Mouse (Mus musculus): ENCODE data around the gene Nos1ap.

The Nos1ap gene

DNA sequence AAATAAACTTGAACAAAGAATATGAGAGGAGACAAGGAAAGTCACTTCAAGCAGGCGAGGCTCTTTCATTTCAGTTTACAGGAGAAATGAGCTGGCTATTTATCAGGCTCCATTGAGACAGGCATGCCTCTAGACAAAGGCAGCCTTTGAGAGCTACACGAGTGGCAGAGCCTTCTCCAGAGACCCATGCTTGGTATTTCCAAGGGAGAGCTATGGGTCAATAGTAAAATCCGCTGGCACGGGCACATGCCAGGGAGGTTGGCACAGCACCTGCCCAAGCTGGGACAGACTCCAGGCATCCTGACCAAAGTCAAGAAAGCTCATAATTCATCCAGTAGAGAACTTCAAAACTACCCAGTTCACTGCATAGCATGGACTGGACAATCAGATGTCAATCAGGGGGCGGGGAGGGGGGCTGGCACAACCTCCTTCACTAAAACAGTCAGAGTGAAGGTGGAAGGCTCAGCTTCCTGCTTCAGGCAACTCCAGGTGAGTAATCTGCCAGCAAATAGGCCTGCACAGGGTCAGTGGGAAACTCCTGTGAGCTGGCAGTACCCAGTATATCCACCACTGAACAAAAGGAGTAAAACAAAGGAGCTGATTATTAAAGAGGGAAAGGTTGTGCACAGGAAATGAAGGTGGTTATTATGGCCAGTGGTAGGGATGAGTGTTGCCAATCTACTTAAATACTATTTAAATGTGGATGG is 129.6 kb downstream of the Nos1ap start:
- DNase-seq (ENCODE audit: extremely low spot score), result no peak

DNA sequence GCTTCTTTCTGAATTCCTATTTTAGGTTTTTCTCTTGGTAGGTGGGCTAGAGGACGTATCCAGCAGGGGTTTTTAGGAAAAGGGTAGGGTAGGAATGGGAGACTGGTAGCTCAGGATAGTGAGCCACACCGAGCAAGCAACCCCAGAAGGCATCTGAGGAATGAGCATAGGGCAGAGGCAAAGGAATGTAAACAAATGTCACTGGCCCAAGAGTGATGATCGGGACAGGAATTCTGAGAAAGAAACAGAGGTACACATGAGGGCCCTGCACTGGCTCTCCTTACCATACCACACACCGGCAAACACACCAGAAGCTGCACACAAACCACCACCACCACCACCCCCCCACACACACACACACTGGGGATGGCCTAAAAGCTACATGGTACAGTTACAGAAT is 132.0 kb downstream of the Nos1ap start:
- no peak for DNase-seq (ENCODE audit: extremely low spot score)

DNA sequence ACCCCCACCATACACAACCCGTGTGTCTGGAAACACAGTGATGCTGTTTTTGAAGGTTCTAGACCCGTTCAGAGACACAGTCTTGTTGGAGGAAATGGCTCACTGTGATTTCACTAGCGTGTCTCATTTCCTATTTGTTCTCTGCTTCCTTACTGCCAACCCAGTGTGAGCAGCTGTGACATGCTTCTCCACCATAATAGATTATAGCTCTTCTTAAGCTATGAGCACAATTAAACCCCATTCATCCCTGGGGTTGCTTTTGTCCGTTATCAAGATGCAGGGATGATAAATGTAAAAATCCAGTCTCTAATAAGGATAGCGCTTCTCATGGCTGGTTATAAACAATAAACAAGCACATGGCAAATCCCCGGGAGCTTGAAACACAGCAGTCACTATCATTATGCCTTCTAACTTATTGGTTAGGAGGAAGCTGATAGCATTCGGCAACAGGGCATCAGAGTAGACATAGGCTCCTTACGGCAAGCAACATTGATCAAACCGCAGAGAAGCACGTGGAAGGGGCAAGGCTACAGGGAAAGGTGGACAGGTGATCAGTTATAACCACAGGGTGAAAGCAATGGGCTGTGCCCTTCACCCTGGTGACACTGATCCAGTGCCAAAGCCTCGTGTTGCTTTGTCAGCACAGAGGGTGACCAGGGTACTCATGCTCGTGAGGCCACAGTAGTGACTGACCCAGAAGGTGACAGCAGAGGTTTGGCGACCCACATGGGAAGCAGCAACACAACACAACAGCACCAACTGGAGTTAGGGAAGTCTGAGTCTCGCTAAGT is 133.6 kb downstream of the Nos1ap start:
- DNase-seq (ENCODE audit: extremely low spot score), result no peak

DNA sequence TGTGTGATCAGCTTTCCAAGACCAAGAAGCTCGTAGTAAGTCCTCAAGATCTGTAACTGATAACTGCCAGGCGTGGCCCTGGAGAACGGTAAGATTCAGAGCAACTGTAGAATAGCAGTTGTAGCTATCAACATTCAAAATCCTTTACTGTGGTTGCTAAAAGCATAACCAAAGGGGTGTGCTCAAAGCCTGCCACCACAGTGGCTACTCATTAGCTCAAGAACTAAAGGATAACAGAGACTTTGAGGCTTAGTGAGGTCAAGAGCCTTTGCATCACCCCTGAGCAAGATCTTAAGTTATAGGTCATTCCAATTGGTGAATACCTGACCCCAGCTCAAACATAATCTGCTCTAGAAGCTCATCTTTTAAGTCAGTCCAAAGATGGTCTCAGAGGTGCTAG is 134.3 kb downstream of the Nos1ap start:
- no peak for DNase-seq (ENCODE audit: extremely low spot score)

DNA sequence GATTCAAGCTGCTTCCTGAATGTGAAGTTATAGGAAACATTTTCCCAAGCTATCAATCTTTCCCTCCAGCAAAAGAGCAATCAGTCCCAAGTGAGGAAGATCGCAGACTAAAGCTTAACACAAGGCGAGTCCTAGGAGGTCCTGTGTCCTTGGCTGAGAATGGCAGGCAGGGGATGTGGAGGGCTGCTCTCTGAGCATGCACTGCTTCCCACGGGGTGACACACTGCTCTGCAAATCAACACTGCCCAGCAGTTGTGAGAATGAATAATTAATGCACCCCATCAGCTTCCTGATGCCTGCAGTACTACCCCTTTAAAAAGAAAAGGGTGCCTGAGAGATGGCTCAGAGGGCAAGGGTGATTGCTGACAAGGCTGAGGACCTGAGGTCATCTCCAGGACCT is 136.2 kb downstream of the Nos1ap start:
- no peak for DNase-seq (ENCODE audit: extremely low spot score)

DNA sequence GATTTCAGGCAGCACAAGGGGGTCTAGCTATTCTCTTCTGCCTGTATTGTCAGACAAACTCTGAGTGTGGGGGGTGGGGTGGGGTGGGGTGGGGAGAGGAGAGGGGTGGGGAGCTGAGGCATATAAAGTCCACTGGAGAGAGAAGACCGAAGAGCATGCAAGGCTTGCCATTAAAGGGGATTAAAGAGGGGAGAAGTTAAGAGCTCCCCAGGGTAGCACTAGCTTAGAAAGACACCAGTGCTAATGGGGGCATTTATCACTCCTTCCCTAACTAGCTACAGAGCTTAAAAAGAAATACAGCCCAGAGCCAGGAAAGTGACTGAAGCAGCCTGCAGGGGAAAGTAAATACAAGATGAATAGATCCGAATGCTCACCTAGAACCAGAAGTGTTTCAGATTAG is 141.4 kb downstream of the Nos1ap start:
- no peak for DNase-seq (ENCODE audit: extremely low spot score)

DNA sequence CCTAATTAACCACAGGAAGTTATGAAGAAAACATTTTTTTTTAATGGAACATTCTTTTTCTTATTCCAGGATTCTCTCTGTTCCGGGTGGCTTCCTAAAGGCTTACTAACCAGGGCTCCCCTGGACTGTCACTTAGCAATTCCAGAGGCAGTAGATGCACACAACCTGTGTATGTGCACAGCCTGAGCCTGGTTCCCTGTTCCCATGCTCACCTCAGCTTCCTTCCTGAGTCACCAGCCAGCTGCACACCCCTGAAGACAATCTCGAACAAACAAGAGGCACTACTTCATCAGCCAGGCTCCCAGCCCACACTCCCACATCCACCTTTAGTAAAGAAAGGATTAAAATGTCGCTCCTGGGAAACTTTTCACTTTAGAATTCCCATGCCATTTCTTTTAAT is 144.2 kb downstream of the Nos1ap start:
- no peak for DNase-seq (ENCODE audit: extremely low spot score)

DNA sequence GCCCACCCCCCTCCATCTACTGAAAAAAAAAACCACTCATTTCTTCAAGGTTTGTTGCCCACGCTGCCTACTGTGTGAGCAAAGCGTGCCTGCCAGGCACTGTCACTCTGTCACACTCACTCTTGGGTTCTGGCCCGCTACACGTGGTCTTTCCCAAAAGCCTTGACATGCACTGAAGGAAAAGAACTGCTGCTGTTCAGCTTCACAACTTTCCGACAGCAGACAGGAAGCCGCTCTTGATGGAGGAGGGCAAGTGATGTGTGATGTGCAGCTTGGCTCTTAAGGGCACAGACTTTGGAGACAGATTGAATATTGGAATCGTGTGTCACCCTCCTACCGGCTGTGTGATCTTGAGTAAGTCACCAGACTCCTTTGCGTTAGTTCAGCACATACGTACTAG is 149.3 kb downstream of the Nos1ap start:
- DNase-seq (ENCODE audit: extremely low spot score), result no peak

DNA sequence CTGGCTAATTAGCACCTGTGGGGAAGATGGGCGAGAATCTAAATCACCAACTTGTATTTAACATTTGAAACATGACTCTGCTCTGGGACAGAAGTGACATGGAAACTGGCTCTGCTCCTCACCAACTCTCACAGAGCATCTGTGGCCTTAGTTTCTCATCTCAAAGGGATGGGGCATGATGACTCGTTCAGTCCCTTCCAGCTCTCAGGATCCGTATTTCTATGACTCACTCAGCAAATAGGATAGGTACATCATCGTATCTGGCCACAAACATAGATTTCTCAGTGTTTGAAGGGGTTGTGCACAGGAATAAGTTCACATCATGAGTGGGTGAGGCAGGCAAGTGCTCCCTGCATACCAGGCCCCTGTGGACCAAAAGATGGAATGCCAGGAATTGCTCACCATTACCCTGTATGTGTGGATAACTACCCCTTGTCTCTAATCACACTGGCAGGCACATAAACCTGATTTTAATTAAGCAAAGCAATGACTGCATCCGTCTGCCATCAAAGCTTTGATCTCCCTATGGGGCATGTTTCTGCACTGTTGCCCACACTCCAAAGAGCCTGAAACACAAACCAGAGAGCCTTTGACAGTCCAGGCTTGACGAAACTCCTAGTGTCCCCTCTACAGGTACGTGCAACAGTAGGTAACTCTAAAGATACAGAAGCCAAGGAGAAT is 151.1 kb downstream of the Nos1ap start:
- no peak for DNase-seq (ENCODE audit: extremely low spot score)

DNA sequence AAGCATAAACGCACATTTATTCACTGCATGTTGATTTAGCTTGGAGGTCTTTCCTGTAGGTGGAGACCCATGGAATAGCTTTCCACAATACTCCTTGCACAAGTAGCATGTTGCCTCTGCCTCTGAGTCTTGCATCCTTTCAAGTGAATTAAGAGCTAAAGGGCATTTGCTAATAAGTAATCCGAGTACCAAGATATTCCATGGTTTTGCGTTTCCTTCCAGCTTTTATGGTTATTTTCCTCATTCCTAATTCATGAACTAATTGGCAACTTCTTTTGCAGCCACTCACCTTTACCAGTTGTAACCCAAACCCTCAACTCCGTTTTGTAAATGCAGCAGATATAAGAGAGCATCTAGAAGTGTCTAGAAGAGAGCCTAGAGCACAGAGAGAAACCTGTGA is 155.5 kb downstream of the Nos1ap start:
- no peak for DNase-seq (ENCODE audit: extremely low spot score)

DNA sequence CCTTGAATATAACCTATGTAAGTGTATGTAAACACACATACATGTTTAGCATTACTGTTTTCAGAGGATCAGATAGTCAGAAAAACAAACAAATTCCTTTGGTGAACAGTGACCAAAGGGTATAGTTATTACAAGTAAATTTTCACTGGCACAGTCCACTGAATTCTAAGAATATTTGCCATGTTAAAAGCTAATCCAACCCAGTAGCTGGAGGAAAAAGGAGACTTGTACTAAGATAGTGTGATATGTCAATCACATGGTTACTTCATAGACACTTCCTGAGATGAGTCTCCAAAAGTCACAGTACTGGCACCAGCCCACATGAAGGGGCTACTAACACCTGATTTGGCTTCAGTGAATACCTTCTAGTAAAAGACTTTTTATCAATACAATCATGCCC is 156.0 kb downstream of the Nos1ap start:
- DNase-seq (ENCODE audit: extremely low spot score), result no peak

DNA sequence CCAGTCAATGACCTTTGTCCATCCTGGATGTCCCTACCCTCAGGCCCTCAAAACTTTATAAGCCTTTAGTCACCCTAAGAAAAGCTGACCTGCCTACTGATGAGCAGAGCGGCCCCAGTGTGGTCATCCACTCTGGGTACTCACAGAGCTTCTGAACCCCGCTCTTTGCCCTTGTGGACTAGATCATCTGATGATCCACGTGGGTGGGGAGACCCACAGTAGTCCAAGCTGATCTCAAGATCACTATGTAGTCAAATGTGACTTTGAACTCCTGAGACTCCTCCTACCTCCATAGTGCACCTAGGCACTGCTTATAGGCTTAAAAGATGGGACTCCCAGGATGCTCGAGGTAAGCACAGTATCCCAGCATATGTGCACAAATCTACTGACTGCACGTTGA is 157.4 kb downstream of the Nos1ap start:
- DNase-seq (ENCODE audit: extremely low spot score), result no peak

DNA sequence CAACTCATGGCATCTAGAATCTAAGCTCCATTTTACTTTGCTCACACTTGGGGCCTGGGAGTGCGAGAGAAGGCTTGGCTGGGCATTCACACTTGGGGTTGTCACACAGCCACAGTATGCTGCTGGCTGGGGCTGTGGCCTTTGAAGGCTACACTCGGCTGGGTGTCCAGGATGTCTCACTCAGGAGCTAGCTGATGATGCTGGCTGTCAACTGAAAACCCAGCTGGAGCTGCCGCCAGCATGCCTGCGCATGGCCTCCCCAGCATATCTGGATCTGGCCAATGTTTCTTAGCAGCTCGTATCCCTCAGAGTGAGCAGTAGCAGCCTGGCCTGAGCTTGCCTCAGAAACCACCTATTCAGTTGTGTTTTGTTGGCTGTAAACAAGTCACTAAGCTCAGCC is 158.3 kb downstream of the Nos1ap start:
- DNase-seq (ENCODE audit: extremely low spot score), result no peak

DNA sequence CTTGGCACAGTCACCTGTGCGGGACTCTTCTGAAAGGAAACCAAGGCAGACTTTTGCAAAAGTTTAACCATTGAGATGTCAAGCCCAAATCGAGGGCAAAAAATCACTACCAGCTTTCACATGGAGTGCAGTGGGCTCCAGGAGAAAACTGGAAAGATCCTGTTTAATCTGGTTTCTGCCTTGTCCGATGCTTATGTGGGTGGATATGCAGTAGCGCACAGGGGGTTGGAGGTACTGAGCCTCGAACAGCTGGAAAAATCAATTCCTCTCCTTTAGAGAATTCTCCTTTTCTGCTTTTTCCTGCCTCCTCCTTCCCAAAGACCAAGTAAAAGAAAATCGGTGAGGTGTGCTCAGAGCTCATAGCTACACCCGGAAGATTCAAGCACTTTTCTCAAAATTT is 159.0 kb downstream of the Nos1ap start:
- DNase-seq (ENCODE audit: extremely low spot score), result no peak

DNA sequence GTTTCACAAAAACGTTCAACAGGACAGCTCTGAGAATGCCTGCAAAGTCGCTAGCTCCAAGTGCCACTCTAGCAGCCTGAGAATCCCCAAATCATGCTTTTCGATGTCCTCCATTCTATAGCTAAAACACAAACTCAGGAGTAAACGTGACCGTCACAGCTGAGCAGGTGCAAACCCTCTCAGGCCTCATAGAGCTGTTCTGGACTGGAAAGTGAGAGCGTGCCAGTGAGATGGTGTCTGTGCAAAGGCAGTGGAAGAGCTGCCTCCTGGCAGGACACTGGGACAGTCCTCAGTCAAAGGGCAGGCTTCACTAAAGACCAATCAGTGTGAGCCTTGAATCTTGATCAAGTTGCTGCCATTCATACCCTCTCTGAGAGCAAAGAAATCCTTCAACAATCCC is 160.0 kb downstream of the Nos1ap start:
- DNase-seq (ENCODE audit: extremely low spot score), result no peak

DNA sequence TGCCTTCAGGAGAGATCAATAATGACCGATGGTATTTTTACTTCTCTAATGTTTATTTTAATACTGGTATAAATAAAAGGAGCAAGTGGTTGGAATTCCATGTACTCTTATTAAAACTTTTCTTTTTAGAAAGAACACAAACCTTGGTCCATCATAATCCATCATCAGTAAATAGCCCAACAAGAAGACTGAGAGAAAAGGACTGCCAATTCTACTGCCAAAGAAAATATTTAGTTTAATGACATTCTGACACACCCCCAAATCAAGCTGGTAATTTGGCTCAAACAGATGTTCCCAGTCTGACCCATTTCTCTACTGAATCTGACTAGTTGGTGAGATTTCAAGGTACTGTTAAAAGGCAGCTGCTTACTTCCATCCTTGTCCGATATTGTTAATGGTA is 161.5 kb downstream of the Nos1ap start:
- DNase-seq (ENCODE audit: extremely low spot score), result no peak

DNA sequence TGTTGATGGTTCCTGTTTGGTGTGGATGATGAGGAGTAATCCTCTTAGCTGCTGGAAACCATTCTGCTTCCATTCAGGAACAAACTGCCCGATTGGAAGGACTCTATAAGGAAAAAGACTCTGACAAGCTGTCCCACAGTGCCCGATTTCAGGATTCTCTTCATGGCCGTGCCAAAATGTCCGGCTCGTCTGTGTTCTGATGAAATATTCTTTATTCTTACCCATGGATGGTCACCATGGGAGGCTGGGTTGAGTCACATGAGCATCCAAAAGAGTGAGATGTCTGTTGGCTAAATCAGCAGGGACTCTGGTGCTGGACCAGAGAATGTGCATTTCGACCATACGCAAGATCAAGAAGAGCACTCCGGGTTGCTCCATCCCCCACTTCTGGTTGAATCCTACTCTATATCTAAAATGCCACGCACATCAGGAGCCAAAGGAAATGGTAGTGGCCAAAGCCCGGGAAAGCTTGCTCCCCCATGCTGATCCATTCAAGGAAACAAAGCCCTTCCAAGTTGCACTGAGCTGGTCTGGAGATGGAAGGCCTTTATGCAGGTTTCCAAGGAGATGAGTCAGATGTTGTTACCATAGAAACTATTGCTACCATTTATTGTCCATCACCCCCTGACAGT is 165.3 kb downstream of the Nos1ap start:
- peak; percentile 37 for DNase-seq (ENCODE audit: extremely low spot score)

DNA sequence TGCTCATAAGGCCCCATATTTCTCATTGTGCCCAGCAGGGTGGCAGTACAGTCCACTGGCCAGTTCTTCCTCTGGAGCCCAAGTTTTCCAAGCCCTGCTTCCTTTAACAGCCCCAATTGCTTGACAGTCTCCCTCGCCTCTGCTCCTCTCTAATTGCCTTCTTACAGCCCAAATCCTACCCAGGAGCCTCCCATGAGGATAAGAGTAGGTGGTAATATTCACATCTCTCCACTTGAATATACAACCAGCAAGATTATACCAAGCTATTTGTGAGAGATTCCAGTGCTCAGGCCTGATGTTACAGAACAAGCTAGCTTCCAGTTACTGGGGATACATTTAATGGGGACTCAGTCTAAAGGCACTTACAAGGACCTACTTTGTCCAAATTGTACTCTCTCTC is 166.6 kb downstream of the Nos1ap start:
- no peak for DNase-seq (ENCODE audit: extremely low spot score)

DNA sequence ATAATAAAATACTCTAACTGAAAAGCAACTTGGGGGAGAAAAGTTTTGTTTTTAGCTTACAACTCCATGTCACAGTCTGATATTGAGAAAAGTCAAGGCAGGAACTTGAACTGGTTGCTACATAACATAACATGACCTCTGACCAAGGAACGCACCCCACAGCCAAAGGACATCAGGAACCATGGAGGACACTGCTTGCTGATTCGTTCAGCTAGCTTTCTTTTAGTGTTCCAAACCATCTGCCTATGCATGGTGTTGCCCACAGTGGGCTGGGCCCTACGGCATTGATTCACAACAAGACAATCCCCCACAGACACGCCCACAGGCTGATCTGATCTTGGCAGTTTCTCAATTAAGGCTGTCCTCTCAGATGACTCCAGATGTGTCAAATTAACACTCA is 167.5 kb downstream of the Nos1ap start:
- no peak for DNase-seq (ENCODE audit: extremely low spot score)

DNA sequence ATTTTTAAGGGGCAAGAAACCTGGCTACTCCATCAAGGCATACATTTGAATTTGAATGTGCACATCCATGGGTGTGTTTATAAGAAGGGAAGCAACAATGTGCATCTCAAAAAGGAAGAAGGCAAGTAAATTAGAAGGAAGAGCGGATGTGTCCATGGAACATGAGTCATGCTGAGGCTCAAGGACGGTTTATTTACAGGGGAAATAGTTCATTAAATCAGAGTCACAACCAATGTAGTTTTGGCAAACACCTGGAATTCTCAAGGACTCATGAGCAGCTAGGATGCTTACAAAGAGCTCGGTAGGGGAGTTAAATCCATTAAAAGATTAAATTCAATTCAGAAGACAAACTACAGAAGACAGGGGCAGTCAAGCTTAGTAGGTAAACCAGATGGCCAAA is 169.7 kb downstream of the Nos1ap start:
- DNase-seq (ENCODE audit: extremely low spot score), result no peak

DNA sequence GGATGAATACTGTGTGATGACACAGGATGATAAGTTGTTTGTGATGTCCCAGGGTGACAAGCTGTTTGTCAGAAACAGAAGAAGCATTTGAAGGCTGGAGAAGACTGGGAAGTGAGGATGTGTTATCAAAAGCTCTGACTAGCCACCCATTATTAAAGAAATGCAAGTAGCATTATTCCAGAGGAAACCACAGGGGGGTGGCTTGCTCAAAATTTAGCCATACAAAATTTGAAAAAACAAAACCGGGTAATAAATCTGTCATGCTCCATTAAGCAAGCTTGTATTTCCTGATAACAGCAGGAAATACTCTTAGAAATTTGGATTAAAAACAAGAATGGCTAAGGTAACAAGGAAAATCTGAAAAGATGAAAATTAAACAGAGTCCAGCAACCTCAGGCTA is 171.5 kb downstream of the Nos1ap start:
- DNase-seq (ENCODE audit: extremely low spot score), result no peak

DNA sequence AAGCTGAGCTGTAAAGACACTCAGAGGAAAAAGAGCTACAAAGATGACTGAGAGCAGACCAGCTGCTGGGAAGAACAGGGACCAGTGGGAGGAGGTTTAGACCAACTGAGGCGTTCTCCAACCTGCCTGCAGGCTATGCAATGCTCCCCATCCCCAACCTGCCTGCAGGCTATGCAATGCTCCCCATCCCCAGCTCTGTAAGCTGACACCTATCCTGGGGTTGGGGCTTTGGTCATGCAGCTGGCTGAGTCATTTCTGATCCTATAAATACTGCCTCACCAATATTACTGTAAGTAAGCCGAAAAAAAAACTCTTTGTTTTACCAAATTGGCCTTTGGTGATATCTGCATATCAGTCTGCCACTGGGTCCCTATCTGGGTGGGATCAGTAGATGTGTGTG is 172.7 kb downstream of the Nos1ap start:
- DNase-seq (ENCODE audit: extremely low spot score), result no peak

DNA sequence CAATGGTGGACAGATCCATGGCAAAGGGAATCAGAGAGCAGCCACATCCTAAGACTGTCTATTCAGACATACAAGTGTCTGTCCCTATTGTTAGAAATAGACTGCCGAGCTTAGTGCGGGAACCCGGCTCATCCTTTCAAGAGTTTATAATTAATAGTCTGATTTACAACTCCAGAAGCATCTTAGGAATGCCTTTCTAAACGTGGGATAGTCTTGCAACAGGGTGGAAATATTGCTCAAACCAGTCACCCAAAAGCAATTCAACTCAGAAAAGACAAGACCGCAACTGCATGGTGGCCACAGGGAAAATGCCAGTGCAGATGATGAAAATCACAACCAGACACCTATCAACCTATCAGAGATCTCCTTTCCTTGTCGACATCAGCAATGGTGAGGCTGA is 173.5 kb downstream of the Nos1ap start:
- no peak for DNase-seq (ENCODE audit: extremely low spot score)

All from embryo, embryonic 9.5 days (tissue).